ENCODE assay signal across 8 mouse cellular contexts in genomic region chr10:99577041-99577681, GRCm38 (mm10).
A peak's percentile ranks its signal among the peaks of the same experiment; 100 is the strongest.
DNase-seq lines count a peak whose midpoint lies in the region; ATAC-seq and TF ChIP-seq lines count a peak whose summit lies in the region.

No protein-coding gene starts in this region.

- ATAC-seq in neural tube, embryonic 11.5 days (ENCODE audit: insufficient read depth, low FRiP score, low TSS enrichment): peak; percentile 46; the same call in 1 of the 2 replicates

- H3K27me3 ChIP-seq in neural tube, embryonic 11.5 days (ENCODE audit: control insufficient read depth, insufficient read depth, low read length): no peaks in the 10 kb centered on the region
- no peaks in the 10 kb centered on the region for H3K27me3 ChIP-seq in thymus, adult 2 months (ENCODE audit: control insufficient read depth, insufficient read depth, low read length)

- no peak overlapping the region for H3K4me2 ChIP-seq in neural tube, embryonic 11.5 days (ENCODE audit: low read depth)

- H3K9me3 ChIP-seq in neural tube, embryonic 11.5 days (ENCODE audit: control insufficient read depth, low read length): no peaks in the 10 kb centered on the region

- H3K4me3 ChIP-seq in neural tube, embryonic 11.5 days (ENCODE audit: low read depth, low read length): no peak overlapping the region
- no peak overlapping the region for H3K4me3 ChIP-seq in layer of hippocampus, adult 2 months
- H3K4me3 ChIP-seq in thymus, adult 2 months (ENCODE audit: control insufficient read depth, insufficient read depth, low read length): no peak overlapping the region

- peak; percentile 61 for DNase-seq in neural tube, embryonic 11.5 days (ENCODE audit: low spot score)
- no peak for DNase-seq in neural tube, embryonic 10.5 days (ENCODE audit: extremely low spot score, low spot score)
- peak; percentile 56 for DNase-seq in R1 (ENCODE audit: low read depth, low spot score)
- DNase-seq in cerebellum, postnatal 25 days: peak; percentile 41 to 59
- DNase-seq in heart, postnatal 14 days: peak; percentile 53 to 72
- DNase-seq in layer of hippocampus, adult 2 months (ENCODE audit: low spot score in 2 of 2): peak; percentile 47 to 70
- DNase-seq in mesoderm, embryonic 11.5 days (ENCODE audit: low read depth, low spot score): peak; percentile 67
- peak; percentile 59 for DNase-seq in thymus, adult 2 months

- H3K4me1 ChIP-seq in neural tube, embryonic 11.5 days (ENCODE audit: control insufficient read depth, insufficient read depth, low read length): no peaks in the 10 kb centered on the region; the same call in 1 of the 2 replicates
- H3K4me1 ChIP-seq in thymus, adult 2 months (replicated peaks; ENCODE audit: control insufficient read depth, insufficient read depth, low read length): no peaks in the 10 kb centered on the region

- no peak for TF ChIP-seq POLR2A in thymus, adult 2 months (IDR thresholded peaks at IDR 0.05; ENCODE audit: control insufficient read depth, extremely low read depth, insufficient read depth, low read length, poor library complexity)

- peak; percentile 98 for TF ChIP-seq CTCF in layer of hippocampus, adult 2 months (conservative IDR thresholded peaks at IDR 0.05)
- peak; percentile 26; the same call in 1 of the 2 replicates for TF ChIP-seq CTCF in thymus, adult 2 months (IDR thresholded peaks at IDR 0.05; ENCODE audit: borderline replicate concordance, control insufficient read depth, extremely low read depth, insufficient read depth, low read length, poor library complexity)

- H3K27ac ChIP-seq in neural tube, embryonic 11.5 days (ENCODE audit: low read depth, low read length): no peak overlapping the region
- H3K27ac ChIP-seq in layer of hippocampus, adult 2 months: no peak overlapping the region
- no peak overlapping the region for H3K27ac ChIP-seq in thymus, adult 2 months (ENCODE audit: control insufficient read depth, insufficient read depth, low read length)

- intact Hi-C loops in heart, postnatal 14 days (cut with DNase I): loop anchor here (1.0 to 5.0 kb wide), 5 partner anchors 115 to 470 kb away; partner anchors contain the start of genes Galnt4 and Poc1b

- no peaks in the 10 kb centered on the region for H3K36me3 ChIP-seq in neural tube, embryonic 11.5 days (ENCODE audit: control insufficient read depth, insufficient read depth, low read length)
- no peaks in the 10 kb centered on the region for H3K36me3 ChIP-seq in thymus, adult 2 months (ENCODE audit: control insufficient read depth, insufficient read depth, low read length)

- 24% methylated on average over 12 of the region's 12 CpGs for WGBS in neural tube, embryonic 11.5 days
- WGBS in thymus, adult 2 months: 28% methylated on average over 12 of the region's 12 CpGs

- no peak overlapping the region for H3K9ac ChIP-seq in neural tube, embryonic 11.5 days (ENCODE audit: low read length)
